Mouse (Mus musculus) neural tube, embryonic 14.5 days (tissue): ENCODE measurements around the gene S1pr3. TPM values are rescaled to one million over a fixed set of nuclear protein-coding genes. Genes with fewer than 3 reads are reported as not detected.

Source experiments
- ATAC-seq: fragments of 200-750 bp; cut with Nextera tagmentation; 2 replicates; pipeline ENCODE4 v1.8.0; 2017; ENCODE audit warnings: low read depth, mild to moderate bottlenecking, moderate TSS enrichment, moderate library complexity
- H3K27ac ChIP-seq: fragments of 300-500 bp; sonication (generic); 2 replicates; pipeline ENCODE4 v1.5.1; 2014; ENCODE audit warnings: low read depth, mild to moderate bottlenecking, control low read depth, low read length, moderate library complexity, mixed read lengths
- H3K27me3 ChIP-seq: fragments of 300-500 bp; sonication (generic); 2 replicates; pipeline ENCODE4 v1.6.1; 2014; ENCODE audit warnings: low read length; ENCODE audit not compliant: control insufficient read depth, insufficient read depth
- H3K36me3 ChIP-seq: fragments of 300-500 bp; sonication (generic); 2 replicates; pipeline ENCODE4 v1.6.1; 2014; ENCODE audit warnings: low read length, mixed read lengths; ENCODE audit not compliant: control insufficient read depth, insufficient read depth
- H3K4me1 ChIP-seq: fragments of 300-500 bp; sonication (generic); 2 replicates; pipeline ENCODE4 v1.6.1; 2014; ENCODE audit warnings: low read length; ENCODE audit not compliant: control insufficient read depth, insufficient read depth
- H3K4me2 ChIP-seq: fragments of 300-500 bp; sonication (generic); 2 replicates; pipeline ENCODE4 v1.6.1; 2014; ENCODE audit warnings: mild to moderate bottlenecking, low read depth, low read length, control low read depth
- H3K4me3 ChIP-seq: fragments of 300-500 bp; sonication (generic); 2 replicates; pipeline ENCODE4 v1.5.1; 2014; ENCODE audit warnings: low read depth, low read length, control low read depth, mixed read lengths
- H3K9ac ChIP-seq: fragments of 300-500 bp; sonication (generic); replicated peaks from 2 replicates; pipeline ENCODE4 v1.6.1; 2014; ENCODE audit warnings: low read depth, mild to moderate bottlenecking, control low read depth, low read length, mixed read lengths
- H3K9me3 ChIP-seq: fragments of 300-500 bp; sonication (generic); 2 replicates; pipeline ENCODE4 v1.6.1; 2016; ENCODE audit warnings: low read length; ENCODE audit not compliant: control insufficient read depth
- WGBS: fragments of 180-500 bp; shearing (Covaris S2); extraction: QIAGEN DNeasy Blood & Tissue Kit; methylation state at CpG from one replicate; pipeline ENCODE4 v1.1.7; 2014; 5-methylcytosine and 5-hydroxymethylcytosine counted together
- polyA plus RNA-seq: library from polyadenylated mRNA; unstranded; fragments of >200 nt; fragmentation: Nextera tagmentation; extraction: Ambion mirVana; gene quantifications from 2 replicates; pipeline ENCODE4 v1.2.1, GENCODE M21; 2014

Gene S1pr3
- polyA plus RNA-seq, 1 experiment from 2014 or later = 5.9 TPM

GRCm38 (mm10) chr13:51456190-51456878 lies 47.9 kb downstream of the S1pr3 start:
- no peak for ATAC-seq

GRCm38 (mm10) chr13:51464294-51464693 lies 55.9 kb downstream of the S1pr3 start:
- no peaks in the 10 kb centered on the region for H3K9me3 ChIP-seq
- H3K4me3 ChIP-seq = no peak overlapping the region
- no peak overlapping the region for H3K9ac ChIP-seq
- H3K4me1 ChIP-seq = no peaks in the 10 kb centered on the region
- no peak for ATAC-seq
- H3K4me2 ChIP-seq = no peak overlapping the region
- no peaks in the 10 kb centered on the region for H3K36me3 ChIP-seq
- WGBS = 86% methylated on average over 4 of the region's 4 CpGs
- no peaks in the 10 kb centered on the region for H3K27me3 ChIP-seq
- H3K27ac ChIP-seq = no peak overlapping the region

More at GRCm38 (mm10) chr13:51456190-51456878, 47.9 kb downstream of the S1pr3 start:
- no peaks in the 10 kb centered on the region for H3K4me1 ChIP-seq
- H3K4me2 ChIP-seq = no peak overlapping the region
- no peak overlapping the region for H3K9ac ChIP-seq
- H3K4me3 ChIP-seq = no peak overlapping the region
- no peaks in the 10 kb centered on the region for H3K27me3 ChIP-seq
- H3K9me3 ChIP-seq = no peaks in the 10 kb centered on the region
- 37% methylated on average over 4 of the region's 4 CpGs for WGBS
- H3K36me3 ChIP-seq = no peaks in the 10 kb centered on the region
- H3K27ac ChIP-seq = no peak overlapping the region

- Histone ChIP-seq H3K27ac (no peak overlapping the region), H3K9me3 (no peaks in the 10 kb centered on the region), H3K9ac (no peak overlapping the region), H3K4me1 (no peaks in the 10 kb centered on the region), H3K36me3 (no peaks in the 10 kb centered on the region), H3K4me3 (no peak overlapping the region), H3K4me2 (no peak overlapping the region), H3K27me3 (no peaks in the 10 kb centered on the region)
- WGBS = 70% methylated on average over 14 of the region's 14 CpGs
- ATAC-seq = no peak
These were observed 57.8 kb downstream of the S1pr3 start for GRCm38 (mm10) chr13:51466117-51466841.

GRCm38 (mm10) chr13:51468697-51469250 lies 60.3 kb downstream of the S1pr3 start:
- WGBS = 80% methylated on average over 17 of the region's 17 CpGs
- Histone ChIP-seq H3K4me3 (no peak overlapping the region), H3K27me3 (no peaks in the 10 kb centered on the region), H3K4me1 (no peaks in the 10 kb centered on the region), H3K36me3 (no peaks in the 10 kb centered on the region), H3K4me2 (no peak overlapping the region), H3K9me3 (no peaks in the 10 kb centered on the region), H3K27ac (no peak overlapping the region), H3K9ac (no peak overlapping the region)
- ATAC-seq = no peak

Other genes with a start within 250 kb of the S1pr3 start
- 0.99 and 2.7 TPM in 2 replicates for gene Nxnl2, start 237.6 kb upstream of the S1pr3 start, polyA plus RNA-seq
- 5.4 and 6.6 TPM in 2 replicates for gene Shc3, start 160.8 kb downstream of the S1pr3 start, polyA plus RNA-seq
- gene Cks2, start 236.6 kb downstream of the S1pr3 start, polyA plus RNA-seq = 24.5 and 34.5 TPM in 2 replicates
- gene Secisbp2, start 243.1 kb downstream of the S1pr3 start, polyA plus RNA-seq = 29.6 and 33.9 TPM in 2 replicates